Mouse (Mus musculus) spleen, postnatal 10 days (tissue): Measurements from ENCODE around the gene C1ql4.
"Not testable (repeated sequence)": the region's sequence is repeated elsewhere in the genome, so short reads cannot be mapped to it uniquely, and the experiment has no call there.

Experiments used
- DNase-seq, 2 experiments: peaks; one replicate each; pipeline ENCODE4 v3.0.0; 2021 to 2022; ENCODE audit warnings: low spot score in 2 of 2

The C1ql4 gene

GRCm38 (mm10) chr15:99074600-99075333, 12.8 kb downstream of the C1ql4 start:
- DNase-seq = peak; percentile 98 to 99

DNA sequence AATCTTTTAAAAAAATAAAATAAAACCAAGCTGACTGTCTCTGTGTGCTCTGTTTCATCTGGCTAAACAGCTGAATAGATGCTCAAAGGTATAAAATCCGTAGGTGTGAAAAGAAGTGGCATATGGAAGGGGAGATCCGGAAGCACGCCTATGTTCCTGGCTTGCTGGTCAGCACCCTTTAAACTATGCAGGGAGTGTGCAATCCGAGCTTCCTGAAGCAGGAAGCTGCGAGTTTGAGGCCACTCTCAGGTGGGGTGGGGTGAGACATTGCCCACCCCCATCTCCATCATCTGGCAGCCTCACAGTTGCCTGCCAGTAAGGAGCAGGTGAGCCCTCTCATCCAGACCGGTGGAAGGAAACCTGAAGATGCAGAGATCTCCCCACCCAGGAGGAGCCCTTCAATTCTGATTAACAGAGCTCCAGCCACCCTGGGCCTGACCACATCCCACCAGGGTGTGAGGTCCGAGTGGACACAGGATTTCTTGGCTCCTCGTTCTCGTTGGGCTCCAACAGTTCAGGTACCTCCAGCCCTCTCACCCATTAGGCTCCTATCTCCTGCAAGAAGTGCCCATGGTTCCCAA, 13.5 kb downstream of the C1ql4 start, which contains the start of gene Troap:
TSS of gene Troap (plus strand) at position 557 of the 581 bp plus-strand sequence.
- no peak for DNase-seq

DNA sequence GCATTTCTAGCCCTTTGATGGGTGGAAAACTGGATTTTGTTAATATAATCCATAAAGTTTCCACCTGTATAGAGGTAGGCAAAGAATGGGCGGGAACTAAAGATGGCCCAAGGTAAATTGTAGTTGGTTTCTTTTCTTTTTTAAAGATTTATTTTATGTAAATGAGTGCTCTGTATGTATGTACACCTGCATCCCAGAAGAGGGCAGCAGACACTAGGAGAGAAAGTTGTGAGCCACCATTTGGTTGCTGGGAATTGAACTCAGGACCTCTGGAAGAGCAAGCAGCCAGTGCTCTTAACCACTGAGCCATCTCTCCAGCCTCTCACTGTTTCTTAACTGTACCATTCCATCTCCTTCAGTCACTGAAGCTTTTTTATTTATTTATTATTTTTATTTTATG, 15.6 kb downstream of the C1ql4 start:
- peak in 1 of 2 experiments; percentile 13 for DNase-seq

- no peak for DNase-seq
Measured at GRCm38 (mm10) chr15:99065557-99066165, 22.0 kb downstream of the C1ql4 start.

GRCm38 (mm10) chr15:99056332-99056731, 31.3 kb downstream of the C1ql4 start:
- peak; percentile 61 to 77 for DNase-seq

- no peak for DNase-seq
Measured at GRCm38 (mm10) chr15:99055511-99055961, 32.1 kb downstream of the C1ql4 start.

GRCm38 (mm10) chr15:99055040-99055439, 32.6 kb downstream of the C1ql4 start, which contains the start of gene Prph:
Gene Prph (plus strand): TSS chr15:99055174.
- no peak for DNase-seq

- DNase-seq = no peak
Measured at GRCm38 (mm10) chr15:99053373-99053772, 34.2 kb downstream of the C1ql4 start.

DNA sequence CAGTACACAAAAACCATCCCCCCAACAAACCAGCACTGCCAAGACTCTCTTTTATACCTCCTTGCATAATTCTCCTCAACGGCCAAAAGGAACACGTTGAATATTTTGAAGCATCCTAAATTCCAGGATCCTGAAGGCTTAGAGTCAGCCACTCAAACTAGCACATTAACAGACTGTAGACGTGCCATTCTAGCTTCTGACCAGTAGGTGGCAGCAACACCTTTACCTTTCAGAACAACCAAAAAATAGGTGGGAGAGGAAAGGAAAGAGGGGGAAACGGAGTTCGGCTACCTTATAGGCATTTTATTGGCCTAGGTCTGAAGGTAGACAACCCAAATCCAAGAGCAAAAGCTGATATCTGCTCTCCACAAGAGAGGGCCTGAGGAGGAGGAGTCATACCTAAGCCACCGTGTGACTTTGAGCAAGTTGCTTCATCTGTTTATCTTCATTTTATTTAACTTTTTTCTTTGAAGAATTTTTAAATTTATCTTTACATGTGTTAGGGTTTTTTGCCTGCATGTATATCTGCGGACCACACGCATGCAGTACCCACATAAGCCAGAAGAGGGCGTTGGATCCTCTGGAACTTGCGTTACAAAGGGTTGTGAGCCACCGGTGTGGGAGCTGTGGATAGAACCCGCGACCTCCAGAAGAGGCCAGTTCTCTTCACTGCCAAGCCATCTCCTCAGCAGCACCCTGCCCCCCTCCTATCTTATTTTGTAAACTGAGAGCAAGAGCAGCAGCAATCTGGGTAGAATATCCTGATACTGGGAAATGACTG, 38.0 kb downstream of the C1ql4 start:
- peak in 1 of 2 experiments; percentile 64 for DNase-seq

DNA sequence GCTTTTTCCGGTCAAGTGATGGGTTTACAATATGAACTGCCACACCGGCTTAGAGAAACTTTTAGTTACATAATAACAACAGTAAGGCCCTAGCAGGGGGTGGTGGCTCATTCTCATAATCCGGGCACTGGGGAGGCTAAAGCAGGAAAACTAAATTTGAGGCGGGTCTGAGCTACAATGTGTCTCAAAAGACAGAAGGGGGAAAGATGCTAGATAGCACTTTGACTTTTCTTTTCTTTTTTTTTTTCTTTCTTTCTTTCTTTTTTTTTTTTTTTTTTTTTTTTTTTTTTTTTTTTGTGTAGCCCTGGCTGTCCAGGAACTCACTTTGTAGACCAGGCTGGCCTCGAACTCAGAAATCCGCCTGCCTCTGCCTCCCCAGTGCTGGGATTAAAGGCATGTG, 41.9 kb downstream of the C1ql4 start:
- DNase-seq = not testable (repeated sequence)

DNA sequence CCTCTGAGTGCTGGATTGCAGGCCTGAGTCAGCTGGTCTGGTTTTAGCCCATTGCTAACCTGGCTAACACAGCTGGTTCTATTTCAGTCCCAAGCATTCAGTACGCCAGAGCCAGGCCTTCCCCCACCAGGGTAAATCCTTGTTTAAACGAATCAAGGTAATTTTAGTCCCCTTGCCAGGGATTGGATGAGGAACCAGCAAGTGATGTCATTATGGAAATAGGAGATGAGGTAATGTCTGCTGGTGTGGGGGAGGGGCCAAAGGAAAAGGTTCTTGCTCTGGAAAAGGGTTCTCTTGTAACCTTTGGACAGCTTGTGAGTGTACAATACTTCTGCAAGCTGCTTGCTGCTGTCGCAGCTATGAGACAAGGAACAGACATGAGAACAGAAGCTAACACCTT, 42.8 kb downstream of the C1ql4 start:
- DNase-seq = no peak

DNA sequence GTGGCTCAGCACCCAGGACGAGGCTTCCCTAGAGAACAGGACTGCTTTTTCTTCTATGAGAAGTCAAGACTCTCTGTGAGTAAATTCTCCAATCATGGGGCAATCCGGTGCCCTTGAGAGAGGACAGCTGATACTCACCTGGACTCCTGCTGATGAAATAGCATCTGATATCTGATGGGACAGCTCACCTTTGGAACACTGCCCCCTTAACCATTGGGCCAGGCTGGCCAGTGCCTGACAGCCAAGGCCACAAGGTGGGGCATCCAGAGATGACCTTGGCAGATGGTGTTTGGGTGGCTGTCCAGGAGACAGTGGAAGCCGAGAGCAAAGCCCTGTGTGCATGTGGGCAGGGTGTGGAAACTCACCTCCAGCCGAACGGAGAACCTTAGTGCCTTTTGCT, 45.3 kb downstream of the C1ql4 start:
- DNase-seq = no peak

- peak in 1 of 2 experiments; percentile 13 for DNase-seq
Measured at GRCm38 (mm10) chr15:99040920-99041856, 46.4 kb downstream of the C1ql4 start.

DNA sequence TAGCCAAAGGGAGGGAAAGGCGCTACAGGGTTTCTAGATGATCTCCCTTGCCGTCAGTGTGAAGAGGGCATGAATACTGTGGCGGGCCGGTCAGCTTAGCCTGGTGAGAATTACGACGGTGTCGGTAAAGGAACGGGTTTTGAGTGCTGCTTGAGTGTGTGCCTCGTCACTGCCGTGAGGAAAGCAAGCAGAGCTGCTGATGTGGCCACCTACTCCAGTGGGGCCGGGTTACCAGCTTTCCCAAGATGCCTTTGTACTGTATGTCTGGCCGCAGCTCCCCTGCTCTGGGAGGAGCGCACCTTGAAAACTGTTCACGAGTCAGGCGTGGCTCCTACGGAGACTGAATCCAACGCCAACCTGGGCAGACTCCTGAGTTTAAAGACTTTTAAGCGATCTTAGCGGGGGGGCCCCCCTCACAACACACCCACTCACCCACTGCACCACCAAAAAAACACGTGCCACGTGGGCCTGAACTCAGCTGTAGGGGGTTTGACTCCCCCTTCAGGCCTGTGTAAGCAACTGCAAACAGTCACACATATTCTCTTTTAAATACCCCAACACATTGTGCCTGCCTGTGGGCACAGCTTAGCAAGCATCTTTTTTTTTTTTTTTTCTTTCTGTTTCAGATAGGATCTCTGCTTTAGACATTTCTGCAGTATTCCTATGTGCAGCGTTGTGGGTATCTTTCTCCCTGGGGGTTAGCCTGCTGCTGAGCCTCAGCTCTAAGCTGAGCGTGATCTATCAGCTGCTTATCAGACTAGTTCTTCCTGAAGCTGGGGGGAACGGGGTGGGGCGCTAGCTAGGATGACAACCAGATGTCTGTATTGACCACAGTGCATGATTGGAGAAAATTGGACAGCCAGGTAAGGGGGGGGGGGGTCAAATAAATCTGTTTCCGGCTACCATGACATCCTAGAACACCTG, 47.4 kb downstream of the C1ql4 start:
- DNase-seq = peak in 1 of 2 experiments; percentile 14

GRCm38 (mm10) chr15:99039306-99039705, 48.3 kb downstream of the C1ql4 start:
- DNase-seq = peak in 1 of 2 experiments; percentile 11

- peak in 1 of 2 experiments; percentile 7 for DNase-seq
Measured at GRCm38 (mm10) chr15:99038797-99039196, 48.8 kb downstream of the C1ql4 start.

GRCm38 (mm10) chr15:99038025-99038424, 49.6 kb downstream of the C1ql4 start:
- peak in 1 of 2 experiments; percentile 8 for DNase-seq

DNA sequence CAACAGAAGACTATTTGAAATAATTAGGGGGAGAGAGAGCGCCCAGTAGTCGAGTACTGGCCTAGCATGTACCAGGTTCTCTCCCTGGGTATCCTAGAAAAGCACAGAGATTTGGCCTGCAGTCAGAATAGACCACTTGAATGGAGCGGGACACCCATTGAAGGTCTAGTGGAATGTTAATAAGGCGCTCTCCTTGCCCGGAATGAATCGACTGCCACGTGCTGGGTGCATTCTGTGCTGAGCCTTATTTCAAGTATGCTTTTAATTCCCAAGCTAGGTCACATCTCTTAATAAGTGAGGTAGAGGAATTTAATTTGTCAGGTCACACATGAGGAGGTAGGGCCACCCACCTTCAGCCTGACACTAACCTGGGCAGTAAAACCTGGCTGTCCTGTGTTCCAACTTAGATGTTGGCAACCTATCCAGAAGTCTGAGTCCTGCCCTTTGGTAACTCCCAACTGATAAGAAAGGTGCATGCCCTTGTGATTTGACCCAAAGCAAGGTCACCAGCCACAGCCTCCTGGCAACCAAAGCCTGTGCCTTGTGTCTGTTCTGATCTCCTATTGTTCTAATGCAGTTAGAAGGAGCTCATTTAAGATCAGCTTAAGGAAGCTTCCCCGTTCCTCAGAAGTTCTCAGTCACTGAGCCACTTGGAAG, 51.2 kb downstream of the C1ql4 start:
- no peak for DNase-seq

DNA sequence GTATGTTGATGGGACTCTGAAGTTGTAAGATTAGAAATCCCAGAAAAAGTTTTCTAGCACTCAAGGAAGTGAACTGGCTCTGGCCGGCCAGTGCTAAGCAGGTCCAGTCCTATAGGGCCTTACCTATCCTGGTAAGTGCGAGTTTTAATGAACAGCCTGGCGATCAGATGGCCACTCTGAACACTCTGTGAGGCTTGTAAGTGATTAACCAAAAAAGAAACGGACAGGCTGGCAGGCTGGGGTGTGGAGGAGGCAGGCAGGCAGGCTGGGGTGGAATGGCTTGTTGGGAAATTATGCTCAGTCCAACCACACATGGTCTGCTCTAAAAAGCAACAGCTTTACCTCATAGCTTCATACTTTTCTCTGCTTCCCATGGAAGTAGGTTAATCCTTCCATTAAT, 52.2 kb downstream of the C1ql4 start:
- no peak for DNase-seq
